Comparison of ENCODE assay signal across 8 mouse cellular contexts in genomic region chr7:56019930-56020253, GRCm38 (mm10). TPM values are rescaled to one million over a fixed set of nuclear protein-coding genes. Genes with fewer than 3 reads are reported as not detected.
DNase-seq lines count a peak whose midpoint lies in the region; ATAC-seq and TF ChIP-seq lines count a peak whose summit lies in the region.

Gene Nipa1 (minus strand): TSS chr7:56019954.

- no peak within 1 kb of the TSS for H3K27ac ChIP-seq in liver, adult 2 months (replicated peaks; ENCODE audit: insufficient read depth, low read depth, low read length)
- peak within 1 kb of the TSS; percentile 60; the same call in 1 of the 2 replicates for H3K27ac ChIP-seq in embryonic facial prominence, embryonic 14.5 days (replicated peaks; ENCODE audit: low read depth, low read length)
- H3K27ac ChIP-seq in intestine, embryonic 16.5 days (ENCODE audit: low read length): peak within 1 kb of the TSS; percentile 51
- peak within 1 kb of the TSS; percentile 82 for H3K27ac ChIP-seq in midbrain, embryonic 13.5 days

- WGBS in liver, adult 2 months: 52% methylated on average over 3 of the region's 3 CpGs
- 59% methylated on average over 3 of the region's 3 CpGs for WGBS in embryonic facial prominence, embryonic 14.5 days
- 45% methylated on average over 3 of the region's 3 CpGs for WGBS in intestine, embryonic 16.5 days
- 48% methylated on average over 3 of the region's 3 CpGs for WGBS in midbrain, embryonic 13.5 days

- H3K9me3 ChIP-seq in embryonic facial prominence, embryonic 14.5 days (ENCODE audit: control insufficient read depth, low read length): no peaks in the 10 kb centered on the region
- no peaks in the 10 kb centered on the region for H3K9me3 ChIP-seq in intestine, embryonic 16.5 days (ENCODE audit: control insufficient read depth, low read length)
- no peaks in the 10 kb centered on the region for H3K9me3 ChIP-seq in midbrain, embryonic 13.5 days

- no peak for ATAC-seq in embryonic facial prominence, embryonic 14.5 days (ENCODE audit: low read depth)
- no peak for ATAC-seq in intestine, embryonic 16.5 days
- no peak for ATAC-seq in midbrain, embryonic 13.5 days

- no peak for DNase-seq in liver, adult 2 months (ENCODE audit: extremely low read depth, low read depth, low spot score)
- DNase-seq in liver: no peak
- no peak for DNase-seq in embryonic facial prominence, embryonic 14.5 days (ENCODE audit: low spot score)
- DNase-seq in adrenal gland, adult (ENCODE audit: inconsistent age in 2 of 2, low spot score in 1 of 2): no peak
- no peak for DNase-seq in thymus, postnatal 0 days (ENCODE audit: low spot score)
- DNase-seq in kidney, postnatal 14 days: no peak

- H3K79me2 ChIP-seq in liver, adult 2 months (ENCODE audit: control insufficient read depth, insufficient read depth, low read length): no peaks in the 10 kb centered on the region

- no peak for TF ChIP-seq POLR2A in liver, adult 2 months (IDR thresholded peaks at IDR 0.05; ENCODE audit: extremely low read depth, insufficient read depth, low read length)

- peak within 1 kb of the TSS; percentile 74 for H3K4me2 ChIP-seq in embryonic facial prominence, embryonic 14.5 days (ENCODE audit: low read depth, low read length)
- H3K4me2 ChIP-seq in intestine, embryonic 16.5 days (ENCODE audit: low read depth, low read length): peak within 1 kb of the TSS; percentile 80
- H3K4me2 ChIP-seq in midbrain, embryonic 13.5 days (replicated peaks): peak within 1 kb of the TSS; percentile 73

- TF ChIP-seq CTCF in liver, adult 2 months (IDR thresholded peaks at IDR 0.05; ENCODE audit: low read depth, low read length): no peak

- H3K4me3 ChIP-seq in liver, adult 2 months (ENCODE audit: insufficient read depth, low read depth, low read length): peak within 1 kb of the TSS; percentile 76
- H3K4me3 ChIP-seq in embryonic facial prominence, embryonic 14.5 days (ENCODE audit: low read depth, low read length): peak within 1 kb of the TSS; percentile 73
- peak within 1 kb of the TSS; percentile 83 for H3K4me3 ChIP-seq in intestine, embryonic 16.5 days (ENCODE audit: low read length)
- H3K4me3 ChIP-seq in midbrain, embryonic 13.5 days (replicated peaks): peak within 1 kb of the TSS; percentile 61

- 0 out of 2 replicates have a peak, but pooled peaks cover 3% of the 10 kb centered on the region for H3K4me1 ChIP-seq in liver, adult 2 months (ENCODE audit: control insufficient read depth, insufficient read depth, low read length)
- no peaks in the 10 kb centered on the region for H3K4me1 ChIP-seq in embryonic facial prominence, embryonic 14.5 days (ENCODE audit: control insufficient read depth, insufficient read depth, low read length)
- peaks cover 5% of the 10 kb centered on the region; the same call in 1 of the 2 replicates for H3K4me1 ChIP-seq in intestine, embryonic 16.5 days (ENCODE audit: control insufficient read depth, insufficient read depth, low read length)
- peaks cover 15% of the 10 kb centered on the region for H3K4me1 ChIP-seq in midbrain, embryonic 13.5 days (replicated peaks)

- no peaks in the 10 kb centered on the region for H3K36me3 ChIP-seq in liver, adult 2 months (ENCODE audit: control insufficient read depth, insufficient read depth, low read length)
- no peaks in the 10 kb centered on the region for H3K36me3 ChIP-seq in embryonic facial prominence, embryonic 14.5 days (ENCODE audit: control insufficient read depth, insufficient read depth, low read length)
- H3K36me3 ChIP-seq in intestine, embryonic 16.5 days (ENCODE audit: control insufficient read depth, insufficient read depth, low read length): no peaks in the 10 kb centered on the region
- H3K36me3 ChIP-seq in midbrain, embryonic 13.5 days: 0 out of 2 replicates have a peak, but pooled peaks cover 7% of the 10 kb centered on the region

- H3K27me3 ChIP-seq in liver, adult 2 months (ENCODE audit: control insufficient read depth, insufficient read depth, low read length): no peaks in the 10 kb centered on the region
- no peaks in the 10 kb centered on the region for H3K27me3 ChIP-seq in embryonic facial prominence, embryonic 14.5 days (replicated peaks; ENCODE audit: control insufficient read depth, insufficient read depth, low read length)
- H3K27me3 ChIP-seq in intestine, embryonic 16.5 days (replicated peaks; ENCODE audit: control insufficient read depth, insufficient read depth, low read length): no peaks in the 10 kb centered on the region
- no peaks in the 10 kb centered on the region for H3K27me3 ChIP-seq in midbrain, embryonic 13.5 days

- peak within 1 kb of the TSS; percentile 83 for H3K9ac ChIP-seq in liver, adult 2 months (ENCODE audit: low read depth, low read length)
- H3K9ac ChIP-seq in embryonic facial prominence, embryonic 14.5 days (ENCODE audit: low read depth, low read length): peak within 1 kb of the TSS; percentile 76
- peak within 1 kb of the TSS; percentile 87 for H3K9ac ChIP-seq in intestine, embryonic 16.5 days (ENCODE audit: low read depth, low read length)
- H3K9ac ChIP-seq in midbrain, embryonic 13.5 days (replicated peaks): peak within 1 kb of the TSS; percentile 75

RNA-seq across cellular contexts. Expression of gene Nipa1, which starts in this region (rescaled TPM):
- total RNA-seq in liver, adult 2 months (2014; rRNA removed): 1.9 and 2.9 TPM in 2 replicates
- polyA plus RNA-seq in liver, adult 2 months (2012; rRNA removed): 0.98 and 1.1 TPM in 2 replicates
- polyA plus RNA-seq in embryonic facial prominence, embryonic 14.5 days (2014; fragmentation: Nextera tagmentation; extraction: Ambion mirVana): 7.0 and 7.9 TPM in 2 replicates
- 2.9 and 3.7 TPM in 2 replicates for polyA plus RNA-seq in intestine, embryonic 16.5 days (2015; fragmentation: Nextera tagmentation; extraction: Ambion mirVana)
- polyA plus RNA-seq in midbrain, embryonic 13.5 days (2015; fragmentation: Nextera tagmentation; extraction: Ambion mirVana): 20.0 and 21.8 TPM in 2 replicates
- polyA plus RNA-seq in thymus, postnatal 0 days (2015; fragmentation: Nextera tagmentation; extraction: Ambion mirVana): 0.83 and 1.0 TPM in 2 replicates
